Mouse (Mus musculus) Patski (cell line): ENCODE measurements around the gene Gm20388. TPM values are rescaled to one million over a fixed set of nuclear protein-coding genes. Genes with fewer than 3 reads are reported as not detected.

Experiments
- ATAC-seq: fragments of 100-300 bp; one replicate; pipeline ENCODE4 v1.8.0; 2021
- CTCF ChIA-PET: fragments of 350-600 bp; sonication (Branson Sonifier 250); formaldehyde crosslinking; loops from one replicate; lab custom pipeline; 2022; ENCODE audit warnings: inconsistent platforms; lab: Charles Lee
- POLR2A ChIA-PET: fragments of 350-600 bp; sonication (Branson Sonifier 250); formaldehyde crosslinking; loops from one replicate; lab custom pipeline; 2022; ENCODE audit warnings: antibody characterized with exemption, inconsistent platforms; lab: Charles Lee
- DNase-seq: peaks from one replicate; pipeline ENCODE4 v3.0.0-alpha.2; 2011; ENCODE audit warnings: low read depth, low spot score
- H3K27me3 ChIP-seq: fragments of 371-371 bp; one replicate; pipeline ENCODE4 v1.5.1; 2021
- CTCF ChIP-seq: fragments of 100-300 bp; IDR thresholded peaks from one replicate; pipeline ENCODE4 v1.5.1; 2021
- in situ Hi-C: fragments of 300-500 bp; cut with MboI; formaldehyde crosslinking; loops from 3 replicates; pipeline ENCODE4 v1.11.1; 2018; ENCODE audit warnings: low pct_unique_long_range_greater_than_20kb, mixed read lengths
- polyA plus RNA-seq: library from polyadenylated mRNA; unstranded; gene quantifications from one replicate; pipeline ENCODE4 v1.2.3, GENCODE M21; 2021

Gene Gm20388
- polyA plus RNA-seq, 1 experiment from 2014 or later, result 86.7 TPM

GRCm38 (mm10) chr8:122116716-122117357, 2206.2 kb downstream of the Gm20388 start:
- POLR2A ChIA-PET, result interaction anchor here (0.5 kb wide), 1 partner anchor 111 kb away, joined by 4 read pairs; no protein-coding TSS in a partner anchor
- ATAC-seq (no peak), DNase-seq (no peak)
- CTCF ChIA-PET, result interaction anchor here (1.3 kb wide), 1 partner anchor 10 kb away, joined by 3 read pairs; no protein-coding TSS in a partner anchor
- in situ Hi-C loops, result no loop called here
- no peaks in the 10 kb centered on the region for H3K27me3 ChIP-seq
- TF ChIP-seq CTCF, result no peak

- ATAC-seq (no peak), DNase-seq (no peak)
- TF ChIP-seq CTCF, result no peak
- in situ Hi-C loops, result no loop called here
- ChIA-PET CTCF (interaction anchor here (1.3 kb wide), 1 partner anchor 11 kb away, joined by 3 read pairs; no protein-coding TSS in a partner anchor), POLR2A (interaction anchor here (0.9 kb wide), 1 partner anchor 106 kb away, joined by 7 read pairs; no protein-coding TSS in a partner anchor)
- H3K27me3 ChIP-seq, result no peaks in the 10 kb centered on the region
Measured at GRCm38 (mm10) chr8:122118097-122118496, 2207.5 kb downstream of the Gm20388 start.

GRCm38 (mm10) chr8:122118536-122118935, 2207.9 kb downstream of the Gm20388 start:
- no peak for DNase-seq
- ChIA-PET POLR2A (interaction anchor here (0.9 kb wide), 1 partner anchor 107 kb away, joined by 7 read pairs; no protein-coding TSS in a partner anchor), CTCF (no interaction called here)
- H3K27me3 ChIP-seq, result no peaks in the 10 kb centered on the region
- no peak for TF ChIP-seq CTCF
- in situ Hi-C loops, result no loop called here
- ATAC-seq, result no peak

DNA sequence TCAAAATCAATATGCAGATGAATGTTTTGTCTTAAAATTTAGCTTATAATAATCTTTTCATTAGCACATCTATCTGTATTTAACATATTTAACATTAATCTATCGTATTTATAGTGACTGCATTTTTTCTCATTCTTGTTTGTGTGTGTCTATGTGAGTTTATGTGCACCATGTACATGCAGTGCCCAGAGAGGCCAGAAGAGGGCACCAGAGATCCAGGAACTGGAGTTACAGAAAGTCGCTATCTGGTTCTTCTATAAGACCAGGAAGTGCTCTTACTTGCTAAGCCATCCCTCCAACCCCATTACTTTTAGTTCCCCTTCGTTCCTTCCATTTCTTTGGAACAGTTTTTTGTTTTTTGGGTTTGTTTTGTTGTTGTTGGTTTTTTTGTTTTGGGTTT, 2213.7 kb downstream of the Gm20388 start:
- POLR2A ChIA-PET, result no interaction called here
- in situ Hi-C loops, result no loop called here
- CTCF ChIA-PET, result no interaction called here
- H3K27me3 ChIP-seq, result no peaks in the 10 kb centered on the region
- ATAC-seq, result no peak
- DNase-seq, result no peak
- TF ChIP-seq CTCF, result no peak

GRCm38 (mm10) chr8:122126659-122127058, 2216.0 kb downstream of the Gm20388 start:
- ChIA-PET POLR2A (no interaction called here), CTCF (no interaction called here)
- DNase-seq (no peak), ATAC-seq (no peak)
- no peaks in the 10 kb centered on the region for H3K27me3 ChIP-seq
- no peak for TF ChIP-seq CTCF
- in situ Hi-C loops, result no loop called here

- TF ChIP-seq CTCF, result no peak
- ChIA-PET POLR2A (interaction anchor here (0.8 to 1.1 kb wide), 2 partner anchors 11 to 119 kb away, joined by 3 to 6 read pairs; no protein-coding TSS in a partner anchor), CTCF (no interaction called here)
- in situ Hi-C loops, result no loop called here
- DNase-seq (no peak), ATAC-seq (no peak)
- H3K27me3 ChIP-seq, result no peaks in the 10 kb centered on the region
Measured at GRCm38 (mm10) chr8:122134121-122134529, 2223.5 kb downstream of the Gm20388 start.

DNA sequence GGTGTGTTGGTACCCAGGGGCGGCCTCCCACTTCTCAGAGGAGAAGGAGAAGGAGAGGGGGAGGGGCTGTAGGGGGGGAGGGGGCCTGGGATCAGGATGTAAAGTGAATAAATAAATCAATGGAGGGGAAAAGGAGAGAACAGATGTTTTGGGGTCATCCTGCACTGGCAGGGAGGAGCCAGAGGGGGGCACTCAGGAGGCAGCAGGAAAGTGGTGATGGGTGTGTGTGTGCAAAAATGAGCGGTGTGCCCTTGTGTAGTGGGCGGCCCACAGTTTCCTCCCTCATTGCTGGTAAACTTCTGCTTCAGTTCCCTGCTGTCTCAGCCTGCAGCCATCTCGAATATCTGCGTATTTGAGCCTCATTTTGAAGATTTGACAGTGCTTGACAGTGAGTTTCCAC, 2224.9 kb downstream of the Gm20388 start:
- ChIA-PET CTCF (no interaction called here), POLR2A (interaction anchor here (1.2 kb wide), 1 partner anchor 103 kb away, joined by 3 read pairs; no protein-coding TSS in a partner anchor)

GRCm38 (mm10) chr8:122139784-122140183, 2229.1 kb downstream of the Gm20388 start:
- H3K27me3 ChIP-seq, result no peaks in the 10 kb centered on the region
- TF ChIP-seq CTCF, result no peak
- ATAC-seq (peak; percentile 54), DNase-seq (peak; percentile 75)
- CTCF ChIA-PET, result interaction anchor here (0.7 to 1.7 kb wide), 10 partner anchors 10 to 214 kb away, joined by 3 to 7 read pairs (median 4); no protein-coding TSS in a partner anchor
- POLR2A ChIA-PET, result interaction anchor here (0.7 to 1.6 kb wide), 2 partner anchors 138 to 163 kb away, joined by 3 to 4 read pairs; no protein-coding TSS in a partner anchor
- in situ Hi-C loops, result no loop called here

More for the DNA sequence above, 2224.9 kb downstream of the Gm20388 start:
- DNase-seq (no peak), ATAC-seq (no peak)
- in situ Hi-C loops, result no loop called here
- no peaks in the 10 kb centered on the region for H3K27me3 ChIP-seq
- no peak for TF ChIP-seq CTCF

- ChIA-PET CTCF (interaction anchor here (0.7 to 1.7 kb wide), 10 partner anchors 11 to 215 kb away, joined by 3 to 7 read pairs (median 4); no protein-coding TSS in a partner anchor), POLR2A (interaction anchor here (0.7 to 1.6 kb wide), 2 partner anchors 139 to 163 kb away, joined by 3 to 4 read pairs; no protein-coding TSS in a partner anchor)
- TF ChIP-seq CTCF, result no peak
- no peaks in the 10 kb centered on the region for H3K27me3 ChIP-seq
- ATAC-seq (peak; percentile 22), DNase-seq (peak; percentile 77)
- in situ Hi-C loops, result no loop called here
Measured at GRCm38 (mm10) chr8:122140411-122140810, 2229.8 kb downstream of the Gm20388 start.

GRCm38 (mm10) chr8:122142428-122142827, 2231.8 kb downstream of the Gm20388 start:
- no peak for TF ChIP-seq CTCF
- no peak for ATAC-seq
- ChIA-PET POLR2A (no interaction called here), CTCF (interaction anchor here (1.5 to 3.6 kb wide), 2 partner anchors 164 to 180 kb away, joined by 3 to 14 read pairs; no protein-coding TSS in a partner anchor)
- DNase-seq, result no peak
- H3K27me3 ChIP-seq, result no peaks in the 10 kb centered on the region
- in situ Hi-C loops, result no loop called here

DNA sequence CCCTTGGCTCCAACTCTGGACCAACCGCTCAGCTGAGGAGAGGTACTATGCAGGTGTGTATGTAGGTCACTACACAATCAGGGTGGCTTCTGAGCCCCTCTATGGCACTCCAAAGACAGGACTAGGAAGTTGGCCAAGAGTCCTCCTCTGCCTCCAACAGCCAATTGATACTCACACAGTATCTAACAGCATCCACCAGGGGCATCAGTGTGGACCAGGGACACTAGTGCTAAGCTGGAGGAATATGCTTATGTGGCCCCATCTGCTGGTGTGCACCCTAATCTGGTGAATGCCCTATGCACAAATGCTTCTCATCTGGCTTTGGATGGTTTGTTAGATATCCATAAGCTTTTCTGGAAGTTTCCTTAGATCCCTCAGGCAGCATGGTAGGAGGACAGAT, 2232.6 kb downstream of the Gm20388 start:
- ATAC-seq, result no peak
- no peak for DNase-seq
- no peak for TF ChIP-seq CTCF
- ChIA-PET CTCF (interaction anchor here (0.8 to 3.6 kb wide), 3 partner anchors 88 to 181 kb away, joined by 3 to 14 read pairs (median 3); no protein-coding TSS in a partner anchor), POLR2A (no interaction called here)
- in situ Hi-C loops, result no loop called here
- H3K27me3 ChIP-seq, result no peaks in the 10 kb centered on the region
